Mouse (Mus musculus): ENCODE results near the gene Sectm1a. TPM values are rescaled to one million over a fixed set of nuclear protein-coding genes. Genes with fewer than 3 reads are reported as not detected.

The Sectm1a gene
- polyA plus RNA-seq (2017; shearing (Covaris generic)) = not detected

GRCm38 (mm10) chr11:121081120-121081519, at the start of gene Sectm1a:
Gene Sectm1a, minus strand, starts transcription at chr11:121081220.

GRCm38 (mm10) chr11:121118577-121118976, 37.6 kb upstream of the Sectm1a start, which contains the start of gene Tex19.2:
Gene Tex19.2, minus strand, starts transcription at chr11:121118677.

DNA sequence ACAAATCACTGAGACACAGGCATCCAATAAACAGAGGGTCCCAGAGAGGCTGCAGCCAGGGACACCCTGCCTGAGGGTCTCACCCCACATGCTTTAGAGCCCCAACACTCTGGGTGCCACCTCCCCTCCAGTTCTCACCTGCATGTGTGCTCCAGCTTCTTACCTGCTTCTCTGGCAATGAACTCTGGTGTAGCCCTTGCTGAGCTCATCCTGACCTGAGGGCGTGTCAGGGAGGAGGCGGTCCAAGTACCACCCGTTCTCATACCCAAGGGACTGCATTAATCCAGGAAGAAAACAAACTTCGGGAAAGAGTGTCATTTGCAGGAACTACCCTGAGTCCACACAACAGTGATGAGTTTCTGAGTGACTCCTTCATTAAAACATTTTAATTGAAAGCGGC, 17.6 kb downstream of the Sectm1a start, which contains the start of gene Sectm1b:
Gene Sectm1b (minus strand): TSS at position 191 of the 400 bp plus-strand sequence.

GRCm38 (mm10) chr11:121039302-121039701, 41.7 kb downstream of the Sectm1a start, which contains the start of gene Cd7:
Gene Cd7, minus strand, starts transcription at chr11:121039418.

Other genes starting within 250 kb of the Sectm1a start
- gene Ccdc57, start 148.3 kb downstream of the Sectm1a start, polyA plus RNA-seq (2017; shearing (Covaris generic)) = 0.50 TPM
- 24.1 TPM for gene Slc16a3, start 132.7 kb downstream of the Sectm1a start, polyA plus RNA-seq (2017; shearing (Covaris generic))
- gene Csnk1d, start 89.9 kb downstream of the Sectm1a start, polyA plus RNA-seq (2017; shearing (Covaris generic)) = 127 TPM
- 68.3 TPM for gene Cd7, start 41.8 kb downstream of the Sectm1a start, polyA plus RNA-seq (2017; shearing (Covaris generic))
- not detected for gene Sectm1b, start 17.7 kb downstream of the Sectm1a start, polyA plus RNA-seq (2017; shearing (Covaris generic))
- not detected for gene Tex19.2, start 37.5 kb upstream of the Sectm1a start, polyA plus RNA-seq (2017; shearing (Covaris generic))
- gene Tex19.1, start 64.9 kb upstream of the Sectm1a start, polyA plus RNA-seq (2017; shearing (Covaris generic)) = not detected
- gene Uts2r, start 79.1 kb upstream of the Sectm1a start, polyA plus RNA-seq (2017; shearing (Covaris generic)) = not detected
- gene Hexdc, start 123.2 kb upstream of the Sectm1a start, polyA plus RNA-seq (2017; shearing (Covaris generic)) = 1.9 TPM
- 6.3 TPM for gene Ogfod3, start 123.5 kb upstream of the Sectm1a start, polyA plus RNA-seq (2017; shearing (Covaris generic))
- gene Cybc1, start 148.1 kb upstream of the Sectm1a start, polyA plus RNA-seq (2017; shearing (Covaris generic)) = 150 TPM
- gene Narf, start 156.0 kb upstream of the Sectm1a start, polyA plus RNA-seq (2017; shearing (Covaris generic)) = 53.2 TPM
- 2.5 TPM for gene Foxk2, start 178.8 kb upstream of the Sectm1a start, polyA plus RNA-seq (2017; shearing (Covaris generic))